Mouse (Mus musculus): ENCODE results near the gene Stpg4. TPM values are rescaled to one million over a fixed set of nuclear protein-coding genes. Genes with fewer than 3 reads are reported as not detected.

Gene Stpg4
- total RNA-seq, 4 experiments from 2014 or later, result not detected

DNA sequence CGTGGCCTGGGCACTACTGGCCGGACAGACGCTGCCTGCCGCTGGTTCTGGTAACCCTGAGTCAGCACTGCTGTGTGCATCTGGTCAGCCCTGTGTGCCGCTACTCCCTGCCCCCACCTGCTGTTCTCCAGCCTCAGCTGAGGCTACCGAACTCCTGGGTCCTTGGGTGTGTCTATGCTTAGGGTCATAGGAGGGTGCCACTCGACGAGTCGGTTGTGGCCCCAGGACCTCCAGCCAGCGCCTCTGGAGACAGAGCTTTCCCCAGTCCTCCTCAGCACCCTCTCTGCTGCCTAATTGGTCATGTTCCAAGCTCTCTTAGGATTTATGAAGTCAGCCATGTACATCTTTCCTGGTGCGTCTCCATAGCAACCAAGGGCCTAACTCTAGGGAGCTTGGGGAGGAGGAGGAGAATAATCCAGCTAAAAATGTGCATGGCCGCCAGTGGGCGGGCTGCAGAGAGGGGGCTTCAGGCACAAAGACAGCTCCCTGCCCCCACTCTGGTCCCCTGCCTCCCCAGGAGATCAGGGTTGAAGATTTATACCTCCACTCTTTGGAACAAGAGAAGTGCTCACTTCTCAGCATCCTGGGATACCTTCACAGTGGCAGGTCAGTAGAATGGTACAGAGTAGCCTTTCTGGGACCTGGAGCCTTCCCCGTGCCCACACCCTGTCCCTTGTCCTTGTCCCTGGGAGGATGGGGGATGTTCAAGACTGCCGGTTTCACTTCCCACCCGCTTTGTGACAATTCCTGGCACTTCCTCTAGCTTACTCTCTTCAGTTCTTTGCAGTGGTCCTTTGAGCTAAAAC is 49.0 kb downstream of the Stpg4 start:
- DNase-seq (ENCODE audit: low spot score in 2 of 2), result peak; percentile 48 to 57

GRCm38 (mm10) chr17:87377536-87377935 is 50.0 kb downstream of the Stpg4 start:
- no peak for DNase-seq (ENCODE audit: low spot score in 2 of 2)

DNA sequence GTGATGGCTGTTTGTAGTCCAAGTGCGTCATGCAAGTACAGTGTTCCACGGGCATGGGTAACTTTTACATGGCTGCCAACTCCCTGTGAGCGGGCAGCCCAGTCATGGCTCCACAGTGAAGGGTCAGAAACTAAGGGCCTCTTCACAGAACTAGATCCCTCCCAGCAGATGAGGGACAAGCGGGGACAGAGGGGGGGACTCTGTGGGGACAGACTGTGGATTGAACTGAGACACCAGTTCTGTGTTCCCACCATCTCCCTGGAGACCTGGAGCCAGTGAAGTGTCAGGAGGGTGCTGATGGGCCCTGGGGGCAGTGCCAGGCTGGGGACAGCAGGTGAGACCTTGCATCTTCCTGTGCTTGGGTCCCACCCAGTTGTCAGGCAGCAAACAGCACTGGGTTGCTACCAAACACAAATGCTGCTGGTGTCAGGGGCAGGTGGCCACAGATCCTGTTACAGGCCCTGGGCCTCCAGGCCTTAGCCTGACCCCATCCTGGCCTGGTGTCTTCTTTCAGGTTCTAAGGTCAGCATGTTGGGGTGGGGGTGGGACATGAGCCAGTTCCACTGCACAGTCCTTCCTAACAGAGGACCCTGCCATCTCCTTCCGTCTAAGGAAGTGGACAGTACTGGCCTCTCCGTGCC is 50.6 kb downstream of the Stpg4 start:
- peak; percentile 82 to 89 for DNase-seq (ENCODE audit: low spot score in 2 of 2)

- peak in 1 of 2 experiments; percentile 43 for DNase-seq (ENCODE audit: low spot score in 2 of 2)
Observed at GRCm38 (mm10) chr17:87375941-87376511, 51.5 kb downstream of the Stpg4 start.

GRCm38 (mm10) chr17:87373327-87373726 is 54.2 kb downstream of the Stpg4 start:
- DNase-seq (ENCODE audit: low spot score in 2 of 2), result no peak

DNA sequence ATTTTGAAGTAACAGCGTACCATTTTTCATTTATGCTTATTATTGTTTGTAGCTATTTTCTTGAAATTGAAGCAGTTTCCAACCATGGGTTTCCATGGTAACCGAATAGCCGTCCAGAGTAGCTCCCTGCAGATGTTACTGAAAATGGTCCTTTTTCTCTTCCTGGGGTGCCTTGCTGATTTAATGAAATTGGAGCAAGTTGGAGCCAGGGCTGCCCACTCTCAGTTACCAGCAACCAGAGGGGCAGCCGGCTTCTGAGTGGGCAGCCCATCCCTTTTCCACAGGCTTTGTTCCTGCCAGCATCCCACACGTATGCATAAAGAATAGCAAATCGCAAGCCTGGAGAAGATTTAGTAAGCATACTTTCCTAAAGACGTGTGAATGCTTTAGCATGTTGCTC is 55.4 kb downstream of the Stpg4 start:
- DNase-seq (ENCODE audit: low spot score in 2 of 2), result no peak

GRCm38 (mm10) chr17:87369270-87369759 is 58.2 kb downstream of the Stpg4 start:
- no peak for DNase-seq (ENCODE audit: low spot score in 2 of 2)

GRCm38 (mm10) chr17:87368481-87368880 is 59.1 kb downstream of the Stpg4 start:
- DNase-seq (ENCODE audit: low spot score in 2 of 2), result no peak

- DNase-seq (ENCODE audit: low spot score in 2 of 2), result peak; percentile 85 to 94
Observed at GRCm38 (mm10) chr17:87367640-87368039, 59.9 kb downstream of the Stpg4 start.

DNA sequence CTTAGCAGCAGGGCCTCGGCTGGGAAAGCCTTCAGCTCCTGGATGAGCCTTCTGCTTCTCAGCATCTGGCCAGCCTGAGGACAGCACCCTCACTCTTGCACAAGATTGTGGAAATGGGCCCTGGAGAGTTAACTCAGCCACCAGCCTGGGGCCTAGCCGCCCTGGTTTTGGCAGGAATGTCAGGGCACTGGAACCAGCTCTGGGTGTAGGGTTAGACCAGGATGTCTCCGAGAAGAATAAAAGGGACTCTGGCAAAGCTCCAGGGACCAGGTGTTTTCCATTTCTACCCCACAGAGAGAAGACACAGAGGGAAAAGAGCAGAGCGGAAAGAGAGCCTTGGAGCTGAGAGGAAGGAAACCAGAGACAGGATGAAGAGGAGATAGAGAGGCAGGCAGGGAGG is 60.3 kb downstream of the Stpg4 start:
- DNase-seq (ENCODE audit: low spot score in 2 of 2), result no peak

GRCm38 (mm10) chr17:87366520-87366919 is 61.0 kb downstream of the Stpg4 start:
- DNase-seq (ENCODE audit: low spot score in 2 of 2), result no peak

DNA sequence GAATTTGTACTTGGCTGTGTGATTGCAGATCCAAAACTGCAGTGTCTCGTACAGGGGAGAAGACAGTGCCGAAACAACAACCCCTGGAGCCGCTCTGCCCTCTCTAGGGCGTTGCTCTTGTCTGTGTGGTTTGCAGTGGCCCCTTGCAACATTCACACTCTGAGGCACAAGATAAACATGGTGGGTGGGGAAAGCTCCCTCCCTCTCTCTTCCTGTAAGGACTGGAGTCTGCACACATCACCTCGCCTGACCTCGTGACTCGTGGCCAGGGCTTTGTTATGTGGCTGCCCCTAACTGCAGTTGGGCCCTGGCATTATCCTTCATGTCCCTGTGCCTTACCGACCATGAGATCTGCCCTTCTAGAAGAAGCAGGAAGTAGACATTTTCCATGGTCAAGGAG is 62.3 kb downstream of the Stpg4 start:
- no peak for DNase-seq (ENCODE audit: low spot score in 2 of 2)

GRCm38 (mm10) chr17:87364108-87364507 is 63.4 kb downstream of the Stpg4 start:
- DNase-seq (ENCODE audit: low spot score in 2 of 2), result no peak

DNA sequence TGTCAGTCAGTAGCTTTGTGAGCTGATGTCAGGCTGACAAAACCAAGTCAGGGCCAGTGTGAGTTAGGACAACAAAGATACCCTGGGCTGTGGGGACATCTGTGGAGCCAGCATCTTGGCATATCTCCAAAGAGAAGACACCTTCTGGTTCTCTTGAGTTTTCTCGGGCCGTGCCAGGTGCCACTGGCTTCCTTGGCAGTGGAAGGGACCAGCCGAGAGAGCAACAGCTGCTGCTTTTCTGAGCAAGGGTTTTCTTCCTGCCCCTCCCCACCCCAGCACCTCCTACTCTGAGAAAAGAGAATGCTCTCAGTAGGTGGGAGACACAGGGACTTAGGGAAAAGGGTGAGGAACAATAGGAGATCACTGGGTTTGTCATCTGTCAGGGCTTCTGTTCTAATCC is 66.4 kb downstream of the Stpg4 start:
- DNase-seq (ENCODE audit: low spot score in 2 of 2), result no peak

GRCm38 (mm10) chr17:87357506-87357905 is 70.0 kb downstream of the Stpg4 start:
- DNase-seq (ENCODE audit: low spot score in 2 of 2), result no peak

GRCm38 (mm10) chr17:87356261-87356660 is 71.3 kb downstream of the Stpg4 start:
- no peak for DNase-seq (ENCODE audit: low spot score in 2 of 2)

DNA sequence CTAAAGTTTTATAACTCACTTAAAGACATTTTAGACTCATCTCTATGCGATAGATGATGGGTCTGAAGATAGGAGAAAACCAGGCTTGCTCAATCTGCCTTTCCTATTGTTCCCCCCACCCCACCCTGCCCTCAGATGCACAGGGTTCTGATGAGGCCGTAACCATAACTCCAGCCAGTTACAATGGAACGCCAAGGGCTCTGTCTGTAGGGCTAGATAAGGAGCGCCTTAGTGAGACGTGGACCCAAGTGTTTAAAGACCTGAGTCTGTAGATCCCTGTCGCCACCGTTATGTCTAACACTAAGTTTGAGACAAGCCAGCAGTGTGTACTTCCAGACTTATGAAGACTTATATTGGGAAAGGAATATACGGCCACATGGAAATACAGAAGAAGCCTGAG is 72.1 kb downstream of the Stpg4 start:
- no peak for DNase-seq (ENCODE audit: low spot score in 2 of 2)

DNA sequence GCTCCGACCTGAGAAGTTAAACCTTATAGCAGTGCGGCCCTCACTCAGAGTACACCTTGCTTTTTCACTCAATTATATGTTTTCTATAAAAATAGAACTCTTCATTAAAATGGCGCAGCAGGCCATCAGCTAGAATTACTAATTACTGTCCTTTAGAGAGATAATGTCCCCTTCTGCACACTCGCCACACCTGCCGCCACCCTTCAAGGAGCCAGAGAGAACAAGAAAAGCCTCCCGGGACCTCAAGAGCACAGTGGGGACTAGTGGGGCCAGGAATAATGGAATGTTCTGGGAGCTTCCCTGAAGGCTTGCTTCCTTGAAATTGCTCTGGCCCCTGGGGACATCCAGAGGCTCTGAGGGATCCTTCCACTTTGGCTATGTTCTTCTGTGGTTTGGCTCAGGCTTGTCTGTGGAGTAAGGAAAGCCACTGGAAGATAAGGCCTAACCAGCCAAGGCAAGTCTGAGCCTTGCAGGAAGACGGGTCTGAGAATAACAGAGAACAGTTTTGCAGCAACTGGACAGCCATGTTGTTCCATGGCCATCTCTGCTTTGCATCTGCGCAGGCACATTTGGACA is 73.7 kb downstream of the Stpg4 start:
- no peak for DNase-seq (ENCODE audit: low spot score in 2 of 2)

DNA sequence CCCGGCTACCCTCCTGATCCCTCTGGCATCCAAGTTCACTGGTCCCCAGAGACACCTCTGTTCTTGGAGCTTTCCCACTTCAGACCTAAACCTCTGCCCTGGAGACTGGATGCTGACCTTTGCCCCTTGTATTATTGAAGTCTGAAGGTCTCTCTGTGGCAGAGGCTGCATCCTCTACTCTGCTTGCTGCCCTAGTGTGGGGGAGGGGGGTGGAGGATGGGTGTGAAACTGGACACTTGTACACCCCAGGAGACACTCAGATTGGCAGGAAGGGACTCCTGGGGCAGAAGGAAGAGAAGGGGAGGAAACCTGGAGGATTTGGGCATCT is 74.7 kb downstream of the Stpg4 start:
- no peak for DNase-seq (ENCODE audit: low spot score in 2 of 2)

- peak in 1 of 2 experiments; percentile 64 for DNase-seq (ENCODE audit: low spot score in 2 of 2)
Observed at GRCm38 (mm10) chr17:87352106-87352897, 75.2 kb downstream of the Stpg4 start.

Data from gastrocnemius, adult 8-10 months (tissue).